Mouse (Mus musculus): Measurements from ENCODE around the gene Rabl2. TPM values are rescaled to one million over a fixed set of nuclear protein-coding genes. Genes with fewer than 3 reads are reported as not detected.

Rabl2 gene
- polyA plus RNA-seq, 1 experiment = 26.9 TPM

GRCm38 (mm10) chr15:89532924-89533842 lies 58.5 kb downstream of the Rabl2 start:
- TF ChIP-seq POLR2A (IDR thresholded peaks at IDR 0.05; ENCODE audit: low read depth, low read length) (no peak), CTCF (IDR thresholded peaks at IDR 0.05; ENCODE audit: borderline replicate concordance, insufficient read depth, low read length) (no peak)
- Histone ChIP-seq H3K27ac (ENCODE audit: insufficient read depth, low read length) (no peak overlapping the region), H3K4me3 (ENCODE audit: insufficient read depth, low read length) (no peak overlapping the region), H3K4me1 (ENCODE audit: control insufficient read depth, insufficient read depth, low read length) (no peaks in the 10 kb centered on the region)

Other genes starting within 250 kb of the Rabl2 start
- gene Lmf2, start 236.3 kb downstream of the Rabl2 start, polyA plus RNA-seq (2011; ENCODE audit: insufficient read length, low read depth, missing spikeins) = 82.5 and 83.0 TPM in 2 replicates
- gene Ncaph2, start 236.2 kb downstream of the Rabl2 start, polyA plus RNA-seq (2011; ENCODE audit: insufficient read length, low read depth, missing spikeins) = 58.9 and 94.2 TPM in 2 replicates
- 13.8 and 14.1 TPM in 2 replicates for gene Sco2, start 218.1 kb downstream of the Rabl2 start, polyA plus RNA-seq (2011; ENCODE audit: insufficient read length, low read depth, missing spikeins)
- gene Tymp, start 214.9 kb downstream of the Rabl2 start, polyA plus RNA-seq (2011; ENCODE audit: insufficient read length, low read depth, missing spikeins) = not detected in 2 replicates
- gene Odf3b, start 212.6 kb downstream of the Rabl2 start, polyA plus RNA-seq (2011; ENCODE audit: insufficient read length, low read depth, missing spikeins) = not detected in 2 replicates
- gene Klhdc7b, start 207.0 kb downstream of the Rabl2 start, polyA plus RNA-seq (2011; ENCODE audit: insufficient read length, low read depth, missing spikeins) = not detected in 2 replicates
- not detected in 2 replicates for gene Syce3, start 181.4 kb downstream of the Rabl2 start, polyA plus RNA-seq (2011; ENCODE audit: insufficient read length, low read depth, missing spikeins)
- gene Cpt1b, start 166.1 kb downstream of the Rabl2 start, polyA plus RNA-seq (2011; ENCODE audit: insufficient read length, low read depth, missing spikeins) = 2.2 TPM in 1 of 2 replicates, not detected in the other
- gene C730034F03Rik, start 162.3 kb downstream of the Rabl2 start, polyA plus RNA-seq (2011; ENCODE audit: insufficient read length, low read depth, missing spikeins) = 1.3 and 1.4 TPM in 2 replicates
- 1.6 TPM in 1 of 2 replicates, not detected in the other for gene Gm44502, start 162.2 kb downstream of the Rabl2 start, polyA plus RNA-seq (2011; ENCODE audit: insufficient read length, low read depth, missing spikeins)
- gene Chkb, start 162.0 kb downstream of the Rabl2 start, polyA plus RNA-seq (2011; ENCODE audit: insufficient read length, low read depth, missing spikeins) = 29.4 and 33.1 TPM in 2 replicates
- 0.49 TPM in 1 of 2 replicates, not detected in the other for gene Mapk8ip2, start 138.0 kb downstream of the Rabl2 start, polyA plus RNA-seq (2011; ENCODE audit: insufficient read length, low read depth, missing spikeins)
- 41.6 and 42.5 TPM in 2 replicates for gene Arsa, start 114.5 kb downstream of the Rabl2 start, polyA plus RNA-seq (2011; ENCODE audit: insufficient read length, low read depth, missing spikeins)
- 2.3 and 2.7 TPM in 2 replicates for gene Shank3, start 92.3 kb downstream of the Rabl2 start, polyA plus RNA-seq (2011; ENCODE audit: insufficient read length, low read depth, missing spikeins)
- not detected in 2 replicates for gene Acr, start 23.6 kb downstream of the Rabl2 start, polyA plus RNA-seq (2011; ENCODE audit: insufficient read length, low read depth, missing spikeins)
- not detected in 2 replicates for gene Syt10, start 249.9 kb upstream of the Rabl2 start, polyA plus RNA-seq (2011; ENCODE audit: insufficient read length, low read depth, missing spikeins)

Data from embryonic fibroblast, embryonic 13.5 days (primary cell).